Mouse (Mus musculus): ENCODE measurements around the gene Cdyl. TPM values are rescaled to one million over a fixed set of nuclear protein-coding genes. Genes with fewer than 3 reads are reported as not detected.
A peak's percentile ranks its signal among the peaks of the same experiment; 100 is the strongest.

Cdyl gene
- polyA plus RNA-seq, 1 experiment, result 8.3 TPM

DNA sequence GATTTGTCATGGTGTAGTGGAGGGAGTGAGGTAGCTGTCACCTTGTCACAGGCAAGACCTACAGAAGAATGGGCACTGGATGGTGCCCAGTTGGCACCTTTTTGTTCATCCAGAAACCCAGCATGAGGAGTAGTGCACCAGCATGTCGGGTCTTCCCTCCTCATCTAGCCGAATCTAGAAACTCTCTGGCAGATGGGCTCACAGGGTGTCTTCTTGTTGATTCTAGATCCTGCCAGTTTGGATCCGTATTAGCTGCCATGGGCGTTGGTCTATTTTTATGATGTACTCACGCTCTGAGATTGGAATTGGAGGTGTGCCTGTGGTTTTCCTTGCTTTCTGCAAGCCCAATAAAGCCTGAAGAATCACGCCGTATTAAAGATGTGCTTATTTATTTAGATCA is 92.4 kb downstream of the Cdyl start:
- H3K4me3 ChIP-seq (replicated peaks; ENCODE audit: insufficient read depth, low read depth, low read length), result peak overlapping the region; percentile 28
- TF ChIP-seq CTCF (IDR thresholded peaks at IDR 0.05; ENCODE audit: borderline replicate concordance, insufficient read depth, low read depth, low read length) (no peak), POLR2A (IDR thresholded peaks at IDR 0.05; ENCODE audit: borderline replicate concordance, insufficient read depth, low read length) (no peak)
- no peaks in the 10 kb centered on the region for H3K27me3 ChIP-seq (ENCODE audit: control insufficient read depth, insufficient read depth, low read length)
- peaks cover 18% of the 10 kb centered on the region for H3K4me1 ChIP-seq (ENCODE audit: control insufficient read depth, insufficient read depth, low read length)
- peak; percentile 73 to 91 for DNase-seq
- peak overlapping the region; percentile 61; the same call in 1 of the 2 replicates for H3K27ac ChIP-seq (ENCODE audit: insufficient read depth, low read length)
- 10% methylated on average over 7 of the region's 7 CpGs for WGBS

DNA sequence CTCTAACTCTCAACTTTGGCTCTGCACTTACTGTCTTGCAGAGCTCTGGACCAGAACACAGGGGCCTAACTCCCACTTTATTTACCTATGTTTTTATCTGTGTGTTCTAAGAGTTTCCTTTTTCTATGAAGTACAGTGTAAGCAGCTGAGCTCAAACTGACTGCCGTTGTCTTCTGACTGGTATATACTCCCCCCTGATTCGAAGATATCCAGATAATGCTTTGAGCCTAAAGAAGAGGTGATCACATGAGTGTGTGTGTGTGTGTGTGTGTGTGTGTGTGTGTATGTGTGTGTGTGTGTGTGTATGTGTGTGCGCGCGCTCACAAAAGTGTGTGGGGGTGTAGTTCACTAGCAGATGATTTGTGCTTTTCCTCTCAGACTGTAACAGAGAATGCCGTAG is 95.4 kb downstream of the Cdyl start:
- Histone ChIP-seq H3K4me3 (replicated peaks; ENCODE audit: insufficient read depth, low read depth, low read length) (no peak overlapping the region), H3K27me3 (ENCODE audit: control insufficient read depth, insufficient read depth, low read length) (no peaks in the 10 kb centered on the region), H3K27ac (ENCODE audit: insufficient read depth, low read length) (no peak overlapping the region), H3K4me1 (ENCODE audit: control insufficient read depth, insufficient read depth, low read length) (peaks cover 24% of the 10 kb centered on the region)
- 93% methylated on average over 6 of the region's 6 CpGs for WGBS
- TF ChIP-seq POLR2A (IDR thresholded peaks at IDR 0.05; ENCODE audit: borderline replicate concordance, insufficient read depth, low read length), result no peak
- TF ChIP-seq CTCF (IDR thresholded peaks at IDR 0.05; ENCODE audit: borderline replicate concordance, insufficient read depth, low read depth, low read length), result no peak
- DNase-seq, result no peak

DNA sequence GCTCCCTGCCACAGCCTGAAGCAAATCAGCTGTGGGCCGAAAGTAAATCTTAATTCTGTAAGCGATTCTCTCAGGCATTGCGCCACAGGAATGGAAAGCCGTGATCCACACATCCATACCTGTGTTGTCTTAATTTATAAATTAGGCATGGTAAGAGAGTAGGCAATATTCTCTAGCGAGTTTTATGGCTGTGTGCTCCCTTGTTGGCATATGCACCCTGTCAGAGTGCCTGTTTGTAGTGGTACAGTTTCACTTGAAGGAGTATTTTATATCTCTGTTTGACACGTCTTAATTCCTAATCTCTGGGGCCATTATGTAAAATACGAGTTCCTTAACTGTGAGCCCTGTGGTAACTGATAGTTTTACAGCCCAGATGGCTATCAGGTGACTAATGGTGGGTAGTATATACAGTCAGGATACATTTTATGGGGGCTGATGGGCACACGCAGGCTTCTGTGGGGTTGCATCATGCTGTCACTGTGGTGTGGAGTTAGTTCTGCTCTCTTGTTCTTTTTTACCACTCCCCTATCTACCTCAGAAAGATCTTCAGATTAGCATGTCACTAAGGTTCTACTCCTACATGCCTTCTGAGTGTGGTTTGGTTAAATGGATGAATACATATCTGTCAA is 96.1 kb downstream of the Cdyl start:
- H3K27me3 ChIP-seq (ENCODE audit: control insufficient read depth, insufficient read depth, low read length), result no peaks in the 10 kb centered on the region
- H3K4me3 ChIP-seq (replicated peaks; ENCODE audit: insufficient read depth, low read depth, low read length), result no peak overlapping the region
- peaks cover 24% of the 10 kb centered on the region for H3K4me1 ChIP-seq (ENCODE audit: control insufficient read depth, insufficient read depth, low read length)
- no peak for DNase-seq
- no peak for TF ChIP-seq CTCF (IDR thresholded peaks at IDR 0.05; ENCODE audit: borderline replicate concordance, insufficient read depth, low read depth, low read length)
- TF ChIP-seq POLR2A (IDR thresholded peaks at IDR 0.05; ENCODE audit: borderline replicate concordance, insufficient read depth, low read length), result no peak
- WGBS, result 90% methylated on average over 8 of the region's 8 CpGs
- no peak overlapping the region for H3K27ac ChIP-seq (ENCODE audit: insufficient read depth, low read length)

DNA sequence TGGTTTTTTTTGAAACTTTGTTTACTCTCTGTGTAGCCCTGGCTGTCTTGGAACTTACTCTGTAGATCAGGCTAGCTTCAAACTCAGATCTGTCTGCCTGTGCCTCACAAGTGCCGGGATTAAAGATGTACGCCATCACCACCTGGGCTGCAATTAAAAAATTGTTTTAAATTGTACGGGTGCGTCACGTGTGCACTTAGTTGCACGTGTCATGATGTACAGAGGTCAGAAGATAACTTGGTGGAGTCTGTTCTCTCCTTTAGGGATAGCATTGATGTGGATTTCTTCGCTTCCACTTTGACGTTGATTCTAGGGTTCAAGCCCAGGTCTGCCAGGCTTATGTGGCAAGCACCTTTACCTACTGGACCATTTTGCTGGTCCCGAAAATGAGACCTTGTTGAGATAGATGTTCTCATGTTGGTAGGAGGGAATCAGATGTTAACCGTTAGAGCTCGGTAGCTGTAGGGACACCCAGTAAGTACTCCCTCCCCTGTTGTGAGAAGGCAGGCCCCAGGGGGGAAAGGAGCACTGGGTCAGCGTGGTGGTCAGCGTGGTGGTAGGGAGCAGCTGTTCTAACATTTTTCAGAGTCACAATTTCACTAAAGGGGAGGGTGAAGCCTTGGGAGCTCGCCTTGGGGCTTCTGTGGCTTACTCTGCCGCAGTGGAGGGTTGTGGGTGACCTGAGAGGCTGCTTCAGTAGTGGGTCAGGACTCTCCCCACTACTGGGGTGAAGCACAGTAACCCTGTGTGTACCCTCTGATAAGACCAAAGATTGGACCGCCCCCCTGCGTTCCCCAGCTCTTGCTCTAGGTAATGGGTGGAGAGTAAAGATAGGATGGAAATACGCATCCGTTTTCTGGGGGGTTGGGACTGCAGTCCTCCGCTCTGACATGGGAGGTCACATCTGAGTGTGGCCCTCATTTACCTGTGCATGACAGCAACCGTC is 97.0 kb downstream of the Cdyl start:
- Histone ChIP-seq H3K27me3 (ENCODE audit: control insufficient read depth, insufficient read depth, low read length) (no peaks in the 10 kb centered on the region), H3K27ac (ENCODE audit: insufficient read depth, low read length) (no peak overlapping the region), H3K4me1 (ENCODE audit: control insufficient read depth, insufficient read depth, low read length) (peaks cover 21% of the 10 kb centered on the region), H3K4me3 (replicated peaks; ENCODE audit: insufficient read depth, low read depth, low read length) (no peak overlapping the region)
- no peak for TF ChIP-seq CTCF (IDR thresholded peaks at IDR 0.05; ENCODE audit: borderline replicate concordance, insufficient read depth, low read depth, low read length)
- no peak for TF ChIP-seq POLR2A (IDR thresholded peaks at IDR 0.05; ENCODE audit: borderline replicate concordance, insufficient read depth, low read length)
- DNase-seq, result no peak
- 95% methylated on average over 21 of the region's 21 CpGs for WGBS

DNA sequence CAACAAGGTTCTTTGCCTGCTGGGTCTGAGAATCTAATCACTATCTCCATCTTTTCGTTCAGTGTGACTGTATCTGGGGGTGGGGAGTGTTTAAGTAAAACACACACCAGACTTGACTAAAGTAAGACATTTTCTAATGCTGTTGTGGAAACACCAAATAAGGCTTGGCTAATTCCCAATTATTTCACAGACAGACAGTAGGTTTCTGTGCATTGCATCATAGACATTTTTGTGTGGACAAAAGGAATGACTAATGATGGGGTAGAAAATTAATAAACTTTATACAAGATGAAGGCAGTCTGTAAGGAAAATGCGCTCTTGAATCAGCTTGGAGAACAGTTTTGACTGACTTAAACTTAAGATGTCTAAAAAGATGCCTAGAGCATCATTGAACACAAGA is 100.7 kb downstream of the Cdyl start:
- Histone ChIP-seq H3K27me3 (ENCODE audit: control insufficient read depth, insufficient read depth, low read length) (no peaks in the 10 kb centered on the region), H3K4me1 (ENCODE audit: control insufficient read depth, insufficient read depth, low read length) (peaks cover 5% of the 10 kb centered on the region), H3K27ac (ENCODE audit: insufficient read depth, low read length) (no peak overlapping the region), H3K4me3 (replicated peaks; ENCODE audit: insufficient read depth, low read depth, low read length) (no peak overlapping the region)
- WGBS, result 94% methylated on average over 2 of the region's 2 CpGs
- TF ChIP-seq CTCF (IDR thresholded peaks at IDR 0.05; ENCODE audit: borderline replicate concordance, insufficient read depth, low read depth, low read length), result no peak
- TF ChIP-seq POLR2A (IDR thresholded peaks at IDR 0.05; ENCODE audit: borderline replicate concordance, insufficient read depth, low read length), result no peak
- DNase-seq, result no peak

DNA sequence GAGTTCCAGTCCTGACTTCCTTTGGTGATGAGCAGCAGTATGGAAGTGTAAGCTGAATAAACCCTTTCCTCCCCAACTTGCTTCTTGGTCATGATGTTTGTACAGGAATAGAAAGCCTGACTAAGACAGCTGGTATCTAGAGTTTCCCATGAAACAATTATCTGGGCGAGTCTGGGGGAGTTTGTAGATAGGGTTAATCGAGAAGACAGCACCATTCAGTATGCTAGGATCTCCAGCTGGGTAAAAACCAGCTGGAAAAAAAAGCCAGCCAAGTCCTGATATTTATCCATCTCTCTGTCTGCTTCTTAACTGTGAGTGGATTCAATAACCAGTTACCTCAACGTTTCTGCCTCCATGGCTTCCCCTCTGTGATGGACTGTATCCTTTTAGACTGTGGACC is 104.9 kb downstream of the Cdyl start:
- H3K4me1 ChIP-seq (ENCODE audit: control insufficient read depth, insufficient read depth, low read length), result peaks cover 6% of the 10 kb centered on the region; the same call in 1 of the 2 replicates
- DNase-seq, result no peak
- H3K4me3 ChIP-seq (replicated peaks; ENCODE audit: insufficient read depth, low read depth, low read length), result no peak overlapping the region
- H3K27ac ChIP-seq (ENCODE audit: insufficient read depth, low read length), result no peak overlapping the region
- TF ChIP-seq POLR2A (IDR thresholded peaks at IDR 0.05; ENCODE audit: borderline replicate concordance, insufficient read depth, low read length), result no peak
- WGBS, result 35% methylated on average over 3 of the region's 3 CpGs
- H3K27me3 ChIP-seq (ENCODE audit: control insufficient read depth, insufficient read depth, low read length), result no peaks in the 10 kb centered on the region

DNA sequence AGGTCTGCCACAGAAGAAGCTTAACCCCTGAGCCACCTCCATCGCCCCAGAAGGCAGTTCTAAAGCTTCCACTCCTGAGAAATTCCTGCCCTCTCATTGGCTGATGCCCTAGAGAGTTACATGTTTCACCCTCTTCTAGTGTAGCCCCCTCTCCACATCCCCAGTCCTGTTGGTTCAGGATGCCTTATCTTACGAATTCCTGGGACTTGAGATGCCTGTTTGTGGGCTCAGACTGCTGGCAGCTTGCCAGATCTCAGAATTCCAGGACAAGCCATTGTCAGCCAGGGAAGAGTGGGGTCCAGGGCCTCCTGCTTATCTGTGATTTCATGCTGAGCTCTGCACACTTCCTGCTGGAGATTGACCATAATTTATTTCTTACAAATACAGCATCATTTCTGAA is 106.2 kb downstream of the Cdyl start:
- DNase-seq, result peak in 1 of 2 experiments; percentile 29
- Histone ChIP-seq H3K27me3 (ENCODE audit: control insufficient read depth, insufficient read depth, low read length) (no peaks in the 10 kb centered on the region), H3K4me1 (ENCODE audit: control insufficient read depth, insufficient read depth, low read length) (peaks cover 6% of the 10 kb centered on the region; the same call in 1 of the 2 replicates), H3K27ac (ENCODE audit: insufficient read depth, low read length) (no peak overlapping the region), H3K4me3 (replicated peaks; ENCODE audit: insufficient read depth, low read depth, low read length) (no peak overlapping the region)
- no peak for TF ChIP-seq POLR2A (IDR thresholded peaks at IDR 0.05; ENCODE audit: borderline replicate concordance, insufficient read depth, low read length)
- no peak for TF ChIP-seq CTCF (IDR thresholded peaks at IDR 0.05; ENCODE audit: borderline replicate concordance, insufficient read depth, low read depth, low read length)
- 53% methylated on average over 2 of the region's 2 CpGs for WGBS

DNA sequence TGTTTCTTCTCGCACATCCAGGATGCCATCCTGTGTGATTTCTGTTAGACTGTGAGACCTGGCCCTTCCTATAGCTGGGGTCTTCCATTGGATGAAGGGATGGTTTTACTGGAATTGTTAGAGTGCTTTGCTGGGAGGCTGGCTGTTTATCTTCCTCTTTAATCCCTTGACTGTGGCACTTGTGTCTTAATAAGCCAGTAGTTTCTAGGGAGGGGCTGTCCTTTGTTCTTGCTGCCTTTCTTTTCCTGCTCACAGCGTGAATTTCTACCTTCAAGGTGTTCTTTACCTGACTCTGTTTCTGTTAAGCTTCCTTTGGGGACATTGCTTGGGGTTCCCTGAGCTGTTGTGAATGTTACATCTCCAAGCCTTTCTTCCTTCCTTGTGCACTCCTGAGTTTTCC is 110.0 kb downstream of the Cdyl start:
- 97% methylated on average over 2 of the region's 2 CpGs for WGBS
- DNase-seq, result no peak
- H3K27ac ChIP-seq (ENCODE audit: insufficient read depth, low read length), result no peak overlapping the region
- TF ChIP-seq POLR2A (IDR thresholded peaks at IDR 0.05; ENCODE audit: borderline replicate concordance, insufficient read depth, low read length) (no peak), CTCF (IDR thresholded peaks at IDR 0.05; ENCODE audit: borderline replicate concordance, insufficient read depth, low read depth, low read length) (no peak)
- H3K4me3 ChIP-seq (replicated peaks; ENCODE audit: insufficient read depth, low read depth, low read length), result no peak overlapping the region
- H3K27me3 ChIP-seq (ENCODE audit: control insufficient read depth, insufficient read depth, low read length), result no peaks in the 10 kb centered on the region
- peaks cover 13% of the 10 kb centered on the region for H3K4me1 ChIP-seq (ENCODE audit: control insufficient read depth, insufficient read depth, low read length)

All from cerebellum, adult 2 months (tissue).